Mouse (Mus musculus) liver, postnatal 0 days (tissue): ENCODE measurements around the gene Cxcr4. TPM values are rescaled to one million over a fixed set of nuclear protein-coding genes. Genes with fewer than 3 reads are reported as not detected.

Experiments used
- ATAC-seq: fragments of 200-750 bp; cut with Nextera tagmentation; 2 replicates; pipeline ENCODE4 v1.8.0; 2017; ENCODE audit warnings: mild to moderate bottlenecking, moderate library complexity
- DNase-seq: peaks from one replicate; pipeline ENCODE4 v3.0.0-alpha.2; 2016
- H3K27ac ChIP-seq: fragments of 300-500 bp; sonication (generic); 2 replicates; pipeline ENCODE4 v1.5.1; 2014; ENCODE audit warnings: antibody characterized with exemption, moderate library complexity, mild to moderate bottlenecking, low read depth
- H3K27me3 ChIP-seq: fragments of 300-500 bp; sonication (generic); 2 replicates; pipeline ENCODE4 v1.6.1; 2014; ENCODE audit warnings: low read length, control low read depth, mixed read lengths; ENCODE audit not compliant: insufficient read depth
- H3K36me3 ChIP-seq: fragments of 300-500 bp; sonication (generic); replicated peaks from 2 replicates; pipeline ENCODE4 v1.6.1; 2014; ENCODE audit warnings: mild to moderate bottlenecking, control low read depth, low read length, moderate library complexity, mixed read lengths; ENCODE audit not compliant: insufficient read depth
- H3K4me1 ChIP-seq: fragments of 300-500 bp; sonication (generic); 2 replicates; pipeline ENCODE4 v1.6.1; 2014; ENCODE audit warnings: antibody characterized with exemption, mild to moderate bottlenecking, control low read depth; ENCODE audit not compliant: insufficient read depth
- H3K4me2 ChIP-seq: fragments of 300-500 bp; sonication (generic); 2 replicates; pipeline ENCODE4 v1.6.1; 2014; ENCODE audit warnings: low read depth, mild to moderate bottlenecking, low read length, moderate library complexity, mixed read lengths
- H3K4me3 ChIP-seq: fragments of 300-500 bp; sonication (generic); 2 replicates; pipeline ENCODE4 v1.5.1; 2014; ENCODE audit warnings: low read depth, low read length
- H3K9ac ChIP-seq: fragments of 300-500 bp; sonication (generic); replicated peaks from 2 replicates; pipeline ENCODE4 v1.6.1; 2014; ENCODE audit warnings: mild to moderate bottlenecking, moderate library complexity
- H3K9me3 ChIP-seq: fragments of 300-500 bp; sonication (generic); 2 replicates; pipeline ENCODE4 v1.6.1; 2016; ENCODE audit warnings: mild to moderate bottlenecking, control low read depth, low read length, mixed read lengths
- CTCF ChIP-seq: sonication (generic); IDR thresholded peaks from 2 replicates; pipeline ENCODE4 v1.5.1; 2016; ENCODE audit warnings: antibody characterized with exemption, low read depth
- EP300 ChIP-seq: IDR thresholded peaks from 2 replicates; pipeline ENCODE4 v1.6.1; 2016; ENCODE audit warnings: antibody characterized with exemption, low read depth, mild to moderate bottlenecking
- WGBS: fragments of 180-500 bp; shearing (Covaris S2); extraction: QIAGEN DNeasy Blood & Tissue Kit; methylation state at CpG from one replicate; pipeline ENCODE4 v1.1.7; 2014; ENCODE audit not compliant: insufficient replicate concordance; 5-methylcytosine and 5-hydroxymethylcytosine counted together
- polyA plus RNA-seq: library from polyadenylated mRNA; unstranded; fragments of >200 nt; fragmentation: Nextera tagmentation; extraction: Ambion mirVana; gene quantifications from 2 replicates; pipeline ENCODE4 v1.2.1, GENCODE M21; 2015

Gene Cxcr4
- polyA plus RNA-seq, 1 experiment from 2014 or later = 5.5 TPM

DNA sequence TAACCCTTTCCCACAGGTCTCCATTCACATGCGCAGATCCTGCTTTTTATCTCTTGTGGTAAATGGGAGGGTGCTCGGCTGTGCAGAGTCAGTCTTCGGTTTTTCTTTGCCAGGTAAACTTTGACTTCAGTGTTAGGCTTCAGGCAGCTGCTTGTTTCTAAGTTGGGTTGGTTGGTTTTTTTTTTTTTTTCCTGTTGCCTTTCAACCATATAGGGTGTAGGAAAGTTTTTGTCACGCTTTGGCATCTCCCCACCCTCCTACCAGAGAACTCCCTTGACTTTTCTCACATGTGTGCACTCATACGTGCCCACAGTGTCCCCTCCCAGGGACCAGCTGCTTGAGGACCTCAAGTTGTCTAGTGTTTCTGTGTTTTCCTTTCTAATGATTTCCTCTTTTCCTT lies 9.2 kb upstream of the Cxcr4 start:
- H3K9me3 ChIP-seq = no peaks in the 10 kb centered on the region
- TF ChIP-seq EP300 (no peak), CTCF (no peak)
- ATAC-seq (peak; percentile 27; the same call in 1 of the 2 replicates), DNase-seq (no peak)
- no peak overlapping the region for H3K4me2 ChIP-seq
- WGBS = 52% methylated on average over 5 of the region's 5 CpGs
- no peak overlapping the region for H3K4me3 ChIP-seq
- no peak overlapping the region for H3K9ac ChIP-seq
- H3K27me3 ChIP-seq = no peaks in the 10 kb centered on the region
- peak overlapping the region; percentile 70 for H3K27ac ChIP-seq
- no peaks in the 10 kb centered on the region for H3K4me1 ChIP-seq
- H3K36me3 ChIP-seq = no peaks in the 10 kb centered on the region

GRCm38 (mm10) chr1:128600549-128600948 lies 8.5 kb upstream of the Cxcr4 start:
- no peaks in the 10 kb centered on the region for H3K9me3 ChIP-seq
- H3K4me1 ChIP-seq = no peaks in the 10 kb centered on the region
- no peak for DNase-seq
- H3K4me3 ChIP-seq = no peak overlapping the region
- TF ChIP-seq CTCF (no peak), EP300 (no peak)
- ATAC-seq = no peak
- H3K27ac ChIP-seq = peak overlapping the region; percentile 70
- 75% methylated on average over 2 of the region's 2 CpGs for WGBS
- no peaks in the 10 kb centered on the region for H3K36me3 ChIP-seq
- no peak overlapping the region for H3K4me2 ChIP-seq
- no peak overlapping the region for H3K9ac ChIP-seq
- H3K27me3 ChIP-seq = 0 out of 2 replicates have a peak, but pooled peaks cover 2% of the 10 kb centered on the region

- TF ChIP-seq EP300 (no peak), CTCF (no peak)
- DNase-seq = no peak
These were observed 5.2 kb upstream of the Cxcr4 start for GRCm38 (mm10) chr1:128597209-128597782.

GRCm38 (mm10) chr1:128595528-128595927 lies 3.4 kb upstream of the Cxcr4 start:
- Histone ChIP-seq H3K27me3 (peaks cover 38% of the 10 kb centered on the region), H3K36me3 (no peaks in the 10 kb centered on the region), H3K9ac (no peak overlapping the region), H3K9me3 (no peaks in the 10 kb centered on the region), H3K4me1 (peaks cover 19% of the 10 kb centered on the region), H3K4me3 (no peak overlapping the region), H3K4me2 (no peak overlapping the region), H3K27ac (no peak overlapping the region)
- no peak for ATAC-seq
- no peak for DNase-seq
- TF ChIP-seq CTCF (no peak), EP300 (no peak)
- 40% methylated on average over 6 of the region's 6 CpGs for WGBS

More at GRCm38 (mm10) chr1:128597209-128597782, 5.2 kb upstream of the Cxcr4 start:
- H3K27me3 ChIP-seq = peaks cover 27% of the 10 kb centered on the region
- H3K9ac ChIP-seq = no peak overlapping the region
- H3K36me3 ChIP-seq = no peaks in the 10 kb centered on the region
- ATAC-seq = no peak
- WGBS = 47% methylated on average over 15 of the region's 15 CpGs
- no peak overlapping the region for H3K27ac ChIP-seq
- H3K4me2 ChIP-seq = no peak overlapping the region
- H3K9me3 ChIP-seq = no peaks in the 10 kb centered on the region
- no peak overlapping the region for H3K4me3 ChIP-seq
- H3K4me1 ChIP-seq = peaks cover 13% of the 10 kb centered on the region

GRCm38 (mm10) chr1:128595105-128595420 lies 3.0 kb upstream of the Cxcr4 start:
- Histone ChIP-seq H3K27ac (no peak overlapping the region), H3K4me2 (no peak overlapping the region), H3K36me3 (no peaks in the 10 kb centered on the region), H3K9ac (no peak overlapping the region), H3K27me3 (peaks cover 39% of the 10 kb centered on the region), H3K4me3 (no peak overlapping the region), H3K9me3 (no peaks in the 10 kb centered on the region), H3K4me1 (peaks cover 19% of the 10 kb centered on the region)
- 48% methylated on average over 3 of the region's 3 CpGs for WGBS
- no peak for DNase-seq
- no peak for TF ChIP-seq EP300
- no peak for TF ChIP-seq CTCF
- no peak for ATAC-seq

DNA sequence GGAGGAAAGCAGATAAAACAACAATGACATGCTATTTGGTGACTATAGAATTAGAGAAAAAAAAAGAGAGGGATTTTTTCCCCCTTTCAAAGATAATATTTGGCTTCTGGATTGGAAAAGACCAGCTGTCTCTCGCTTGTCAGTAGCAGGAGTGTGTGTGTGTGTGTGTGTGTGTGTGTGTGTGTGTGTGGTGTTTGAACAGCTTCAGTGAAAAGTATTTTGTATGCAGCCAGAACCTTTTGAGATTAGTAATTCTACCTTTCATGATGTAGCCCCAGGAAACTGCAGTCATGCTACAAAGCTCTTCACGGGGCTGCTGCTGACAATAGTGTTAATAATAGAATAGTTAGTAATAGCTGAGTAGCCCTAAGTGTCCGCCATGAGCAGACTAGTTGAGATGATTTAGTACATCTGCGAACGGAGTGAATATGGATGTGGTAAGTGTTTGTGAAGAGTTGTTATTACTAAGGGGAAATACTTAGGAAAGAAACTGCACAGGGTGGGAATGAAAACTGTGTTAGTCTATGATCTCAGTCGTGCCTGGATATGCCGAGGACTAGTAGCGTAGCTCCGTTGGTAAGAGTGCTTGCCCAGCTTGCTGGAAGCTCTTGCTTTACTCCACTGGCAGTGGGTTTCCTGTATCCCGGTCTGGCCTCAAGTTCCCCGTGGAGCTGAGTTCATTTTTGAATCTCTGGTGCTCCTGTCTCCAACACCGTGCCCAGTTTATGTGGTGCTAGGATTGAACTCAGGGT lies 2.4 kb upstream of the Cxcr4 start:
- Histone ChIP-seq H3K9ac (no peak overlapping the region), H3K4me2 (no peak overlapping the region), H3K27ac (no peak overlapping the region), H3K9me3 (no peaks in the 10 kb centered on the region), H3K4me3 (no peak overlapping the region), H3K36me3 (peaks cover 5% of the 10 kb centered on the region), H3K27me3 (peaks cover 44% of the 10 kb centered on the region), H3K4me1 (peaks cover 19% of the 10 kb centered on the region)
- ATAC-seq = no peak
- no peak for TF ChIP-seq EP300
- no peak for DNase-seq
- 51% methylated on average over 12 of the region's 12 CpGs for WGBS
